Mouse (Mus musculus) embryonic facial prominence, embryonic 12.5 days (tissue): ENCODE results near the gene 1700023F06Rik. TPM values are rescaled to one million over a fixed set of nuclear protein-coding genes. Genes with fewer than 3 reads are reported as not detected.

Experiments
- ATAC-seq: fragments of 200-750 bp; cut with Nextera tagmentation; 2 replicates; pipeline ENCODE4 v1.8.0; 2017; ENCODE audit not compliant: insufficient number of reproducible peaks, insufficient read depth, low FRiP score, low TSS enrichment
- H3K27ac ChIP-seq: fragments of 300-500 bp; sonication (generic); 2 replicates; pipeline ENCODE4 v1.5.1; 2016; ENCODE audit warnings: mild to moderate bottlenecking
- H3K27me3 ChIP-seq: fragments of 300-500 bp; sonication (generic); 2 replicates; pipeline ENCODE4 v1.6.1; 2016; ENCODE audit warnings: mild to moderate bottlenecking, moderate library complexity
- H3K36me3 ChIP-seq: fragments of 300-500 bp; sonication (generic); 2 replicates; pipeline ENCODE4 v1.6.1; 2016; ENCODE audit warnings: mild to moderate bottlenecking
- H3K4me1 ChIP-seq: fragments of 300-500 bp; sonication (generic); 2 replicates; pipeline ENCODE4 v1.6.1; 2016
- H3K4me2 ChIP-seq: fragments of 300-500 bp; sonication (generic); replicated peaks from 2 replicates; pipeline ENCODE4 v1.6.1; 2016; ENCODE audit warnings: mild to moderate bottlenecking, moderate library complexity
- H3K4me3 ChIP-seq: fragments of 300-500 bp; sonication (generic); 2 replicates; pipeline ENCODE4 v1.5.1; 2016; ENCODE audit warnings: mild to moderate bottlenecking
- H3K9ac ChIP-seq: fragments of 300-500 bp; sonication (generic); 2 replicates; pipeline ENCODE4 v1.6.1; 2016; ENCODE audit warnings: mild to moderate bottlenecking, moderate library complexity
- H3K9me3 ChIP-seq: fragments of 300-500 bp; sonication (generic); 2 replicates; pipeline ENCODE4 v1.6.1; 2016; ENCODE audit warnings: mild to moderate bottlenecking, moderate library complexity
- WGBS: fragments of 180-500 bp; shearing (Covaris S2); methylation state at CpG from one replicate; pipeline ENCODE4 v1.1.7; 2016; 5-methylcytosine and 5-hydroxymethylcytosine counted together
- polyA plus RNA-seq: library from polyadenylated mRNA; unstranded; fragments of >200 nt; fragmentation: Nextera tagmentation; extraction: Ambion mirVana; gene quantifications from 2 replicates; pipeline ENCODE4 v1.2.1, GENCODE M21; 2016

1700023F06Rik gene
- polyA plus RNA-seq, 1 experiment from 2014 or later: 0.95 TPM

GRCm38 (mm10) chr11:103240740-103241139 is 32.4 kb upstream of the 1700023F06Rik start:
- H3K27ac ChIP-seq: no peak overlapping the region
- WGBS: 43% methylated on average over 7 of the region's 7 CpGs

GRCm38 (mm10) chr11:103237757-103238156 is 29.4 kb upstream of the 1700023F06Rik start:
- Histone ChIP-seq H3K9me3 (no peaks in the 10 kb centered on the region), H3K27ac (no peak overlapping the region), H3K27me3 (no peaks in the 10 kb centered on the region), H3K4me2 (no peak overlapping the region), H3K9ac (no peak overlapping the region), H3K4me1 (peaks cover 8% of the 10 kb centered on the region; the same call in 1 of the 2 replicates), H3K4me3 (no peak overlapping the region), H3K36me3 (peaks cover 36% of the 10 kb centered on the region)
- 69% methylated on average over 9 of the region's 9 CpGs for WGBS
- ATAC-seq: no peak

More at GRCm38 (mm10) chr11:103240740-103241139, 32.4 kb upstream of the 1700023F06Rik start:
- Histone ChIP-seq H3K4me3 (no peak overlapping the region), H3K9ac (no peak overlapping the region), H3K36me3 (peaks cover 36% of the 10 kb centered on the region), H3K27me3 (no peaks in the 10 kb centered on the region), H3K4me2 (no peak overlapping the region), H3K4me1 (peaks cover 2% of the 10 kb centered on the region; the same call in 1 of the 2 replicates), H3K9me3 (no peaks in the 10 kb centered on the region)
- ATAC-seq: no peak

- WGBS: 73% methylated on average over 10 of the region's 10 CpGs
- H3K9ac ChIP-seq: no peak overlapping the region
- H3K27me3 ChIP-seq: no peaks in the 10 kb centered on the region
- no peak overlapping the region for H3K4me2 ChIP-seq
- H3K9me3 ChIP-seq: no peaks in the 10 kb centered on the region
- no peak overlapping the region for H3K4me3 ChIP-seq
- peaks cover 8% of the 10 kb centered on the region; the same call in 1 of the 2 replicates for H3K4me1 ChIP-seq
- peaks cover 36% of the 10 kb centered on the region for H3K36me3 ChIP-seq
- H3K27ac ChIP-seq: no peak overlapping the region
- ATAC-seq: no peak
Observed at GRCm38 (mm10) chr11:103236903-103237302, 28.5 kb upstream of the 1700023F06Rik start.

- no peak for ATAC-seq
- 68% methylated on average over 6 of the region's 6 CpGs for WGBS
- no peak overlapping the region for H3K9ac ChIP-seq
- H3K4me3 ChIP-seq: no peak overlapping the region
- H3K4me2 ChIP-seq: no peak overlapping the region
- no peaks in the 10 kb centered on the region for H3K27me3 ChIP-seq
- no peaks in the 10 kb centered on the region for H3K9me3 ChIP-seq
- H3K27ac ChIP-seq: no peak overlapping the region
- peaks cover 8% of the 10 kb centered on the region; the same call in 1 of the 2 replicates for H3K4me1 ChIP-seq
- H3K36me3 ChIP-seq: peaks cover 36% of the 10 kb centered on the region
Observed at GRCm38 (mm10) chr11:103236431-103236830, 28.1 kb upstream of the 1700023F06Rik start.

GRCm38 (mm10) chr11:103235702-103236101 is 27.3 kb upstream of the 1700023F06Rik start:
- no peak overlapping the region for H3K4me2 ChIP-seq
- no peaks in the 10 kb centered on the region for H3K27me3 ChIP-seq
- no peak overlapping the region for H3K9ac ChIP-seq
- no peak for ATAC-seq
- H3K9me3 ChIP-seq: no peaks in the 10 kb centered on the region
- H3K27ac ChIP-seq: no peak overlapping the region
- 70% methylated on average over 11 of the region's 11 CpGs for WGBS
- H3K4me1 ChIP-seq: peaks cover 8% of the 10 kb centered on the region; the same call in 1 of the 2 replicates
- H3K4me3 ChIP-seq: no peak overlapping the region
- peaks cover 36% of the 10 kb centered on the region for H3K36me3 ChIP-seq

- no peak overlapping the region for H3K4me3 ChIP-seq
- H3K36me3 ChIP-seq: peaks cover 41% of the 10 kb centered on the region
- H3K27ac ChIP-seq: no peak overlapping the region
- no peaks in the 10 kb centered on the region for H3K27me3 ChIP-seq
- H3K9me3 ChIP-seq: no peaks in the 10 kb centered on the region
- 0 out of 2 replicates have a peak overlapping the region, but pooled peaks have one; percentile 13 for H3K9ac ChIP-seq
- WGBS: 74% methylated on average over 1 of the region's 1 CpGs
- H3K4me1 ChIP-seq: peaks cover 8% of the 10 kb centered on the region; the same call in 1 of the 2 replicates
- no peak for ATAC-seq
- H3K4me2 ChIP-seq: no peak overlapping the region
Observed at GRCm38 (mm10) chr11:103234447-103234846, 26.1 kb upstream of the 1700023F06Rik start.

GRCm38 (mm10) chr11:103232966-103233365 is 24.6 kb upstream of the 1700023F06Rik start:
- 34% methylated on average over 7 of the region's 7 CpGs for WGBS
- Histone ChIP-seq H3K9me3 (no peaks in the 10 kb centered on the region), H3K4me3 (no peak overlapping the region), H3K4me2 (no peak overlapping the region), H3K9ac (no peak overlapping the region), H3K4me1 (peaks cover 8% of the 10 kb centered on the region; the same call in 1 of the 2 replicates), H3K27ac (no peak overlapping the region), H3K27me3 (no peaks in the 10 kb centered on the region), H3K36me3 (peaks cover 37% of the 10 kb centered on the region)
- ATAC-seq: no peak

GRCm38 (mm10) chr11:103231367-103231766 is 23.0 kb upstream of the 1700023F06Rik start:
- no peak overlapping the region for H3K4me3 ChIP-seq
- H3K9ac ChIP-seq: no peak overlapping the region
- WGBS: 96% methylated on average over 7 of the region's 7 CpGs
- H3K4me2 ChIP-seq: no peak overlapping the region
- no peak overlapping the region for H3K27ac ChIP-seq
- peaks cover 36% of the 10 kb centered on the region for H3K36me3 ChIP-seq
- H3K4me1 ChIP-seq: peaks cover 8% of the 10 kb centered on the region; the same call in 1 of the 2 replicates
- no peaks in the 10 kb centered on the region for H3K27me3 ChIP-seq
- no peak for ATAC-seq
- no peaks in the 10 kb centered on the region for H3K9me3 ChIP-seq

- no peak for ATAC-seq
- Histone ChIP-seq H3K27me3 (no peaks in the 10 kb centered on the region), H3K9ac (no peak overlapping the region), H3K27ac (no peak overlapping the region), H3K4me2 (no peak overlapping the region), H3K9me3 (no peaks in the 10 kb centered on the region), H3K4me3 (no peak overlapping the region), H3K4me1 (peaks cover 8% of the 10 kb centered on the region; the same call in 1 of the 2 replicates), H3K36me3 (peaks cover 38% of the 10 kb centered on the region)
- WGBS: 87% methylated on average over 19 of the region's 19 CpGs
Observed at GRCm38 (mm10) chr11:103230626-103231025, 22.3 kb upstream of the 1700023F06Rik start.

GRCm38 (mm10) chr11:103229608-103230007 is 21.2 kb upstream of the 1700023F06Rik start:
- no peak overlapping the region for H3K27ac ChIP-seq
- peaks cover 43% of the 10 kb centered on the region for H3K36me3 ChIP-seq
- H3K27me3 ChIP-seq: no peaks in the 10 kb centered on the region
- WGBS: 97% methylated on average over 2 of the region's 2 CpGs
- H3K4me1 ChIP-seq: peaks cover 14% of the 10 kb centered on the region; the same call in 1 of the 2 replicates
- H3K9ac ChIP-seq: no peak overlapping the region
- H3K4me3 ChIP-seq: no peak overlapping the region
- no peaks in the 10 kb centered on the region for H3K9me3 ChIP-seq
- H3K4me2 ChIP-seq: no peak overlapping the region
- ATAC-seq: no peak

GRCm38 (mm10) chr11:103223951-103224456 is 15.6 kb upstream of the 1700023F06Rik start:
- peaks cover 52% of the 10 kb centered on the region for H3K36me3 ChIP-seq

GRCm38 (mm10) chr11:103223444-103223843 is 15.1 kb upstream of the 1700023F06Rik start:
- no peak overlapping the region for H3K4me3 ChIP-seq
- H3K4me1 ChIP-seq: peaks cover 8% of the 10 kb centered on the region
- WGBS: 87% methylated on average over 10 of the region's 10 CpGs
- no peak overlapping the region for H3K27ac ChIP-seq
- no peak for ATAC-seq
- no peaks in the 10 kb centered on the region for H3K9me3 ChIP-seq
- no peak overlapping the region for H3K4me2 ChIP-seq
- H3K27me3 ChIP-seq: peaks cover 6% of the 10 kb centered on the region; the same call in 1 of the 2 replicates
- peaks cover 47% of the 10 kb centered on the region for H3K36me3 ChIP-seq
- no peak overlapping the region for H3K9ac ChIP-seq

More at GRCm38 (mm10) chr11:103223951-103224456, 15.6 kb upstream of the 1700023F06Rik start:
- Histone ChIP-seq H3K4me2 (no peak overlapping the region), H3K4me1 (peaks cover 6% of the 10 kb centered on the region; the same call in 1 of the 2 replicates), H3K9ac (no peak overlapping the region), H3K4me3 (no peak overlapping the region), H3K27me3 (peaks cover 5% of the 10 kb centered on the region; the same call in 1 of the 2 replicates), H3K9me3 (no peaks in the 10 kb centered on the region), H3K27ac (no peak overlapping the region)
- WGBS: 61% methylated on average over 18 of the region's 18 CpGs
- no peak for ATAC-seq
